Mouse (Mus musculus) testis, postnatal 14 days (tissue): ENCODE results near the gene Tsku.

Experiments
- DNase-seq: peaks from one replicate; pipeline ENCODE4 v3.0.0; 2021; ENCODE audit warnings: low spot score

Tsku gene

GRCm38 (mm10) chr7:98361063-98361652 lies at the start of gene Tsku:
TSS of gene Tsku (minus strand) at chr7:98361328.
- peak; percentile 93 for DNase-seq

GRCm38 (mm10) chr7:98407615-98408014 lies 46.5 kb upstream of the Tsku start:
- no peak for DNase-seq

- no peak for DNase-seq
These were observed 42.9 kb upstream of the Tsku start for GRCm38 (mm10) chr7:98403996-98404395.

GRCm38 (mm10) chr7:98402582-98403574 lies 41.8 kb upstream of the Tsku start:
- no peak for DNase-seq

GRCm38 (mm10) chr7:98392466-98393201 lies 31.5 kb upstream of the Tsku start:
- DNase-seq = peak; percentile 53

- DNase-seq = no peak
These were observed 30.3 kb upstream of the Tsku start for GRCm38 (mm10) chr7:98391351-98391936.

GRCm38 (mm10) chr7:98390486-98390885 lies 29.4 kb upstream of the Tsku start:
- DNase-seq = no peak

GRCm38 (mm10) chr7:98389656-98390055 lies 28.5 kb upstream of the Tsku start:
- no peak for DNase-seq

GRCm38 (mm10) chr7:98388881-98389501 lies 27.9 kb upstream of the Tsku start:
- DNase-seq = no peak

GRCm38 (mm10) chr7:98387201-98387600 lies 26.1 kb upstream of the Tsku start:
- no peak for DNase-seq

- DNase-seq = no peak
These were observed 24.0 kb upstream of the Tsku start for GRCm38 (mm10) chr7:98385168-98385567.

GRCm38 (mm10) chr7:98383337-98383736 lies 22.2 kb upstream of the Tsku start:
- DNase-seq = no peak

GRCm38 (mm10) chr7:98382784-98383183 lies 21.7 kb upstream of the Tsku start:
- no peak for DNase-seq

- DNase-seq = no peak
These were observed 19.2 kb upstream of the Tsku start for GRCm38 (mm10) chr7:98380224-98380925.

- DNase-seq = no peak
These were observed 18.1 kb upstream of the Tsku start for GRCm38 (mm10) chr7:98379232-98379631.

GRCm38 (mm10) chr7:98377257-98377656 lies 16.1 kb upstream of the Tsku start:
- DNase-seq = no peak

GRCm38 (mm10) chr7:98371161-98371560 lies 10.0 kb upstream of the Tsku start:
- DNase-seq = no peak

- DNase-seq = no peak
These were observed 8.7 kb upstream of the Tsku start for GRCm38 (mm10) chr7:98369762-98370369.

- DNase-seq = no peak
These were observed 534 bp upstream of the Tsku start for GRCm38 (mm10) chr7:98361662-98362061.

GRCm38 (mm10) chr7:98360621-98360990 lies 522 bp downstream of the Tsku start:
- DNase-seq = no peak
